Mouse (Mus musculus) lung, postnatal 14 days (tissue): ENCODE measurements around the gene Tmprss4.

Experiments used
- DNase-seq: peaks from one replicate; pipeline ENCODE4 v3.0.0; 2021

Tmprss4 gene

DNA sequence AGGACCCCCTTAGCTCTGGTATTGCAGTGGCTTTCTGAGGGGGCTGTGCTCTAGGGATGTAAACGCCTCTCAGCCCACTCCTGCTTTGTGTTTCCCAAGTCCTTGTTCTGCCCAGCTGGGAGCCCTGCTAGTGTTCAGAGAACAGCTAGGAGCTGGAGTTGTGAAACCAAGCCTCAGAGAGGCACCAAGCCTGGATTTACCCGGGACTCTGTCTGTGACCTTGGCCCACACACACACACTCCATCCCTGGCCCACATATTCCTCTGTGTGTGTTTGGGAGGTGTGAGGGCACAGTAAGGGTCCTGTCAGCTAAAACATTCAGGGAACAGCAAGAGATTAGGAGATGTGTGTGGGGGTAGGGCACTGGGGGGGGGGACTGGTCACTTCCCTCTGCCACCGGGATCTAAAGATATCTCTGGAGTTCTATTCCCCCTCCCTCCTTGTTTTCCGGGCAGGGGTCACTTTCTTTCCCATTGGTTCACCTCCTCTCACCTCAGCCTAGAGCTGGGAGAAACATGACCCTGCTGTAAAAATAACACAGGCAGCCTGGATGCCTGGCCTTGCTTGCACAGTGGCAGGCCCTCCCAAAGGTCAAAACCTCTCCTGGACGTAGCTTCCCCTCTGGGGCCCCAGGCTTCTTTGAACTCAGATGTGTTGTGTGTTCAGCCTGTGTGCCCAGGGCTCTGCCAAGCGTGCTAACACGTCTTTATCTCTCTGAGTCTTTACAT, 67.3 kb downstream of the Tmprss4 start:
- no peak for DNase-seq

DNA sequence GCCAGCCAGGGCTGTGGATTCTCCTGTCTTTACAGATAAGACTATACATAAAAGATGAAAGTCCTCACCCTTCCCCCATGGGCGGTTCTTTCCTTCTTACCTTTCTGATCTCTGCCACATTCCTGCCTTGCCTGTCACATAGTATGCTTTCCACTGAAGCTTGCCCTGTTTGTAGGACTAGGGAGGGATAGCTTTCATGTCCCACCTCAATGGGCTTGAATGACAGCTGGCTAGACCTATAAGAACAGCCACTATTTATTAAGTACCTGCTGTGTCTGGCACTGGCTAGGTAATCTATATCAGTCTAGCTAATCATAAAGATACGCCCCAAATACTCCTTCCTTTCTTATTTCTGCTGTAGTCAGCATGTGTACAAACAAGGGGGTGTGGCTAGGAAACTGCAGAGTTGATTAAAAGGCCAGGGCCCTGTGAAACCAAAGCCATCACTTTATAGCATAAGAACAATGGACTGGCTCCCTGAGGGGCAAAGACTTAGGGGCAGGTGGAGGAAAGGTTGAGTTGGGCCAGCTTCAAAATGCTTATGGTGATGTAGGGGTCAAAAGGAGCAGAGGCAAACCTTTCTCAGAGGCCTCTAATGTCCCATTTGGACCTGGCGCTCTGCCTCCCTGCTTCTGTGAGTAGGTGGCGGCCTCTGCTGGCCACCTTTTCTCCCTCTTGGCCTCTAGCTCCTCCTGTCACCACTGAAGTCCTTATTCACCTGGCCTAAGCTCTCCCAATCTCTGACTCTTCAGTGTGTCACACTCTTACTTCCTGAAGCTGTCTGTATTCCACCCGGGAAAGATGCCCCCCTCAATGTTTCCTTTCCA, 70.2 kb downstream of the Tmprss4 start:
- peak; percentile 68 for DNase-seq

GRCm38 (mm10) chr9:45130119-45130518, 73.8 kb downstream of the Tmprss4 start:
- no peak for DNase-seq

GRCm38 (mm10) chr9:45126941-45127340, 77.0 kb downstream of the Tmprss4 start:
- no peak for DNase-seq

DNA sequence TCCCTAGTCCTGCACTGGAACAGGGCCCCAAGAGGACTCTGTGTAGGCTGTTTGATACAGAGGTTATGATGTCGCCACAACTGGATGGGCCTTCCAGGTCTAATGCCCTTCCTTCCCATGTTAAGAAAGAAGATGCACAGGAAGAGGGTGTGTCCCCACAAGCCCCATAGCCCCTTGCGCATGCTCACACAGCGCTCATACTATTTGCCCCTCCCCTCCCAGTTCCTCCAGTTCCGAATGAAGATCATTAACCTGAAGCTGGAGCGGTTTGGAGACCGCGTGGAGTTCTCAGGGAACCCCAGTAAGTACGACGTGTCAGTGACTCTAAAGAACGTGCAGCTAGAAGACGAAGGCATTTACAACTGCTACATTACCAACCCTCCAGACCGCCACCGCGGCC, 78.7 kb downstream of the Tmprss4 start:
- DNase-seq, result no peak
